In the genomic region with DNA sequence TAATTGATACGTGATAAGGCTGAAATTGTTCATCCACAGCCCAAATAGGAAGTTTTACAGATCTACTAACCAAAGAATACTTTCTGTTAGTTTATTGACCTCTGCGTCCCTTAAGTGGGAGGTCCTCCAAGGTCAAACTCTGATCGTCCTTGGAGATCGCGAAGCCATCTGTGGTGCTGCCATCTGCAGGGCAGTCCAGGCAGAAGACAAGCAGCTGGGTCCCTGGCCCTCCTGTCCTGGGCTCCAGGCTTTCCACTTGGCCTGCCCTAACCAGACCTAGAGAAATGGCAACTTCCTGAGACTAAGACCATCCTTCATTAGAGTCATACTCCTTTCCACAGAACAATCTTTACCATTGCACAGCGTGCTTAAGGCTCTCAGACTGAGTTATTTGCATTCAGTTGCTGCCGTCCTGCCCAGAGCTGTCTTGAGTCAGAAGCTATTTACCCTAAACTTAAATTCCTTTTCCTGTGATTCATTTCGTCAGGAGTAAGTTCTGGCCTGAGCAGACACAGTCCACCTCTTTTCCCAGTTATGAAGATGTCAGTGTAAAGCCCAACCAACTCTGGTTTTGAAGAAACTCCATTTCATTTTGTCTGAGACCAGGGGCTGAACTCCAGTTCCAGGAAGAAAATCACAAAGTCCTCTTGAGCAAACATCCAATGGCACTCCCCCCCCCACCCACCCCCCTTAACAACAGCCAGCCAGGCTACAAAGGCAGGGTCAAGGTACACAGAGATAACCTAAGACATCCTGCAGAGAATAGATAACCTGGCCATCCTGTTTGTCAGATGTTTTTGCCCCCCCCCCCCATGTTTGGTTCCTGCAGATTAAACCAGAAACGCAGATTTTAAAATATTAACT, we compare ENCODE assay signal across 12 mouse cellular contexts. TPM values are rescaled to one million over a fixed set of nuclear protein-coding genes. Genes with fewer than 3 reads are reported as not detected.
DNase-seq lines count a peak whose midpoint lies in the region; ATAC-seq and TF ChIP-seq lines count a peak whose summit lies in the region.
"Had no signal": no experiment of that assay in that cellular context is flagged by ENCODE, and none has a peak within 500 bp of the region (broad histone marks: within the 10 kb centered on the region; RNA-seq: fewer than 3 reads in every experiment).

No protein-coding gene starts in this region.

- no peaks in the 10 kb centered on the region for H3K4me1 ChIP-seq in hindbrain, postnatal 0 days (ENCODE audit: insufficient read depth, low read length)
- no peaks in the 10 kb centered on the region for H3K4me1 ChIP-seq in hindbrain, embryonic 16.5 days (ENCODE audit: control insufficient read depth, insufficient read depth, low read depth, low read length)
- H3K4me1 ChIP-seq in ES-E14 (ENCODE audit: control insufficient read depth in 2 of 2, insufficient read depth in 2 of 2, low read length in 2 of 2, poor library complexity in 1 of 2) = no peaks in the 10 kb centered on the region
- no peaks in the 10 kb centered on the region for H3K4me1 ChIP-seq in cortical plate, adult 2 months (ENCODE audit: control insufficient read depth, insufficient read depth, low read length)
- no peaks in the 10 kb centered on the region; a peak in 1 of 4 replicates for H3K4me1 ChIP-seq in liver, embryonic 14.5 days (replicated peaks; ENCODE audit: control insufficient read depth in 2 of 2, insufficient read depth in 2 of 2, low read length in 1 of 2)
- H3K4me1 ChIP-seq: embryonic facial prominence, embryonic 10.5 days; neural tube, embryonic 13.5 days had no signal

- H3K9me3 ChIP-seq in hindbrain, postnatal 0 days (ENCODE audit: low read length) = no peaks in the 10 kb centered on the region
- H3K9me3 ChIP-seq in hindbrain, embryonic 16.5 days (ENCODE audit: control insufficient read depth, low read length) = peaks cover under 1% of the 10 kb centered on the region
- no peaks in the 10 kb centered on the region for H3K9me3 ChIP-seq in ES-E14 (ENCODE audit: control insufficient read depth, insufficient read depth, low read depth, low read length)
- H3K9me3 ChIP-seq in liver, embryonic 14.5 days (ENCODE audit: control insufficient read depth, low read length) = no peaks in the 10 kb centered on the region

- H3K27me3 ChIP-seq in hindbrain, postnatal 0 days (ENCODE audit: insufficient read depth, low read length) = no peaks in the 10 kb centered on the region
- H3K27me3 ChIP-seq in hindbrain, embryonic 16.5 days (replicated peaks; ENCODE audit: control insufficient read depth, insufficient read depth, low read length) = no peaks in the 10 kb centered on the region
- no peaks in the 10 kb centered on the region for H3K27me3 ChIP-seq in liver, embryonic 14.5 days (ENCODE audit: control insufficient read depth, insufficient read depth, low read length)
- H3K27me3 ChIP-seq: neural tube, embryonic 13.5 days had no signal

- no peak for TF ChIP-seq POLR2A in cortical plate, adult 2 months (IDR thresholded peaks at IDR 0.05; ENCODE audit: extremely low read depth, insufficient read depth, low read length)

- TF ChIP-seq CTCF in hindbrain, postnatal 0 days (IDR thresholded peaks at IDR 0.05; ENCODE audit: low read depth) = peak; percentile 38
- TF ChIP-seq CTCF in cortical plate, adult 2 months (IDR thresholded peaks at IDR 0.05; ENCODE audit: extremely low read depth, insufficient read depth, low read length) = 0 out of 2 replicates have a peak, but pooled peaks have one; percentile 5
- peak; percentile 48 for TF ChIP-seq CTCF in liver, embryonic 14.5 days (IDR thresholded peaks at IDR 0.05; ENCODE audit: low read depth)

- DNase-seq in hindbrain, postnatal 0 days (ENCODE audit: low spot score) = no peak
- peak; percentile 12 for DNase-seq in ES-E14 (ENCODE audit: low read depth, low spot score)
- peak in 1 of 3 experiments; percentile 12 for DNase-seq in liver, embryonic 14.5 days (ENCODE audit: low read depth in 3 of 3, low spot score in 3 of 3)
- DNase-seq in layer of hippocampus, adult 8-10 months (ENCODE audit: low spot score in 2 of 2) = no peak
- DNase-seq in thymus, postnatal 25 days = no peak
- DNase-seq: gastrocnemius, postnatal 10 days had no signal

- no peak overlapping the region for H3K4me2 ChIP-seq in hindbrain, postnatal 0 days (ENCODE audit: low read depth, low read length)
- no peak overlapping the region for H3K4me2 ChIP-seq in hindbrain, embryonic 16.5 days (ENCODE audit: low read length)
- no peak overlapping the region for H3K4me2 ChIP-seq in liver, embryonic 14.5 days (ENCODE audit: low read depth)
- H3K4me2 ChIP-seq: neural tube, embryonic 13.5 days had no signal

- WGBS in hindbrain, postnatal 0 days = 72% methylated on average over 9 of the region's 9 CpGs
- WGBS in hindbrain, embryonic 16.5 days = 78% methylated on average over 9 of the region's 9 CpGs
- whole genome bisulfite sequencing in liver, embryonic 14.5 days (ENCODE audit: insufficient replicate concordance) = 53% methylated on average over 9 of the region's 9 CpGs

- H3K9ac ChIP-seq in hindbrain, postnatal 0 days (replicated peaks; ENCODE audit: low read length) = no peak overlapping the region
- no peak overlapping the region for H3K9ac ChIP-seq in hindbrain, embryonic 16.5 days (ENCODE audit: low read depth, low read length)
- H3K9ac ChIP-seq in ES-E14 (ENCODE audit: insufficient read depth, low read depth, low read length, poor library complexity, severe bottlenecking) = no peak overlapping the region
- H3K9ac ChIP-seq in liver, embryonic 14.5 days (replicated peaks) = no peak overlapping the region
- H3K9ac ChIP-seq: neural tube, embryonic 13.5 days had no signal

- no peak overlapping the region for H3K4me3 ChIP-seq in hindbrain, postnatal 0 days (ENCODE audit: low read length)
- H3K4me3 ChIP-seq in hindbrain, embryonic 16.5 days (ENCODE audit: low read length) = no peak overlapping the region
- H3K4me3 ChIP-seq in ES-E14 (ENCODE audit: insufficient read depth in 1 of 2, low read depth in 1 of 2, low read length in 2 of 2, poor library complexity in 1 of 2, severe bottlenecking in 1 of 2) = no peak overlapping the region
- H3K4me3 ChIP-seq in cortical plate, adult 2 months (ENCODE audit: insufficient read depth, low read length) = no peak overlapping the region
- no peak overlapping the region for H3K4me3 ChIP-seq in liver, embryonic 14.5 days (ENCODE audit: insufficient read depth in 1 of 2, low read depth in 2 of 2, low read length in 2 of 2)
- H3K4me3 ChIP-seq: embryonic facial prominence, embryonic 10.5 days; neural tube, embryonic 13.5 days had no signal

- no peak overlapping the region for H3K27ac ChIP-seq in hindbrain, postnatal 0 days
- no peak overlapping the region for H3K27ac ChIP-seq in hindbrain, embryonic 16.5 days (ENCODE audit: low read depth, low read length)
- H3K27ac ChIP-seq in ES-E14 (ENCODE audit: insufficient read depth, low read depth, low read length, poor library complexity, severe bottlenecking) = no peak overlapping the region
- H3K27ac ChIP-seq in cortical plate, adult 2 months (ENCODE audit: insufficient read depth, low read length) = no peak overlapping the region
- no peak overlapping the region for H3K27ac ChIP-seq in liver, embryonic 14.5 days
- H3K27ac ChIP-seq: embryonic facial prominence, embryonic 10.5 days; macrophage; neural tube, embryonic 13.5 days had no signal

- ATAC-seq in hindbrain, postnatal 0 days = no peak
- ATAC-seq in hindbrain, embryonic 16.5 days = no peak
- ATAC-seq in liver, embryonic 14.5 days (ENCODE audit: insufficient read depth) = peak; percentile 39; the same call in 1 of the 2 replicates
- ATAC-seq: activated CD4-positive, CD25-positive, alpha-beta regulatory T cell, adult 4 months had no signal

- H3K36me3 ChIP-seq in hindbrain, postnatal 0 days (ENCODE audit: insufficient read depth, low read length) = no peaks in the 10 kb centered on the region
- H3K36me3 ChIP-seq in hindbrain, embryonic 16.5 days (ENCODE audit: control insufficient read depth, insufficient read depth, low read length) = no peaks in the 10 kb centered on the region
- H3K36me3 ChIP-seq in ES-E14 (ENCODE audit: control insufficient read depth, insufficient read depth, low read length, poor library complexity, severe bottlenecking) = no peaks in the 10 kb centered on the region
- no peaks in the 10 kb centered on the region for H3K36me3 ChIP-seq in liver, embryonic 14.5 days (replicated peaks; ENCODE audit: control insufficient read depth, insufficient read depth, low read depth)
- H3K36me3 ChIP-seq: embryonic facial prominence, embryonic 10.5 days had no signal

- in situ Hi-C loops in ES-E14 (cut with MboI; ENCODE audit: low sequenced_read_pairs in 2 of 2, unreplicated experiment in 2 of 2) = no loop called here

- TF ChIP-seq EP300 in liver, embryonic 14.5 days (IDR thresholded peaks at IDR 0.05; ENCODE audit: low read depth) = no peak

TF ChIP-seq in ES-E14, 5 proteins besides CTCF, POLR2A, EP300 and RAD21:
- TF ChIP-seq MAFK (IDR thresholded peaks at IDR 0.05; ENCODE audit: insufficient read depth, low read depth, low read length) (no peak), HCFC1 (IDR thresholded peaks at IDR 0.05; ENCODE audit: borderline replicate concordance, insufficient read depth, low read length) (no peak), CHD2 (IDR thresholded peaks at IDR 0.05; ENCODE audit: low read depth, low read length) (no peak), ZC3H11A (IDR thresholded peaks at IDR 0.05; ENCODE audit: borderline replicate concordance, low read depth, low read length) (peak; percentile 29; the same call in 1 of the 2 replicates), ZNF384 (IDR thresholded peaks at IDR 0.05; ENCODE audit: low read depth, low read length) (no peak)
TF ChIP-seq in ES-E14: peak in this region for 1.

RNA-seq across cellular contexts. Expression of gene Txlnb, which starts 35.0 kb away (rescaled TPM):
- 0.90 and 0.99 TPM in 2 replicates for total RNA-seq in hindbrain, postnatal 0 days (2014; rRNA removed)
- 0.85 and 1.0 TPM in 2 replicates for polyA plus RNA-seq in hindbrain, postnatal 0 days (2015; fragmentation: Nextera tagmentation; extraction: Ambion mirVana)
- polyA plus RNA-seq in hindbrain, embryonic 16.5 days (2015; fragmentation: Nextera tagmentation; extraction: Ambion mirVana) = 1.2 and 1.7 TPM in 2 replicates
- total RNA-seq in ES-E14 (2012; rRNA removed) = 1.8 and 2.0 TPM in 2 replicates
- polyA plus RNA-seq in cortical plate, adult 2 months (2012; rRNA removed) = 0.89 and 0.98 TPM in 2 replicates
- 0.02 TPM in 1 of 2 replicates, not detected in the other for polyA plus RNA-seq in liver, embryonic 14.5 days (2012; rRNA removed)
- 0.06 TPM in 1 of 2 replicates, not detected in the other for polyA plus RNA-seq in liver, embryonic 14.5 days (2014; fragmentation: Nextera tagmentation; extraction: Ambion mirVana)
- 1 to 10 TPM in 3 of 4 experiments, under 1 TPM in 1; 0.99 to 1.8 (median 1.2) TPM for total RNA-seq in layer of hippocampus, adult 8-10 months (2022)

RNA-seq across cellular contexts. Expression of gene Cited2, which starts 38.0 kb away (rescaled TPM):
- 102 and 112 TPM in 2 replicates for total RNA-seq in hindbrain, postnatal 0 days (2014; rRNA removed)
- 59.4 and 60.4 TPM in 2 replicates for polyA plus RNA-seq in hindbrain, postnatal 0 days (2015; fragmentation: Nextera tagmentation; extraction: Ambion mirVana)
- polyA plus RNA-seq in hindbrain, embryonic 16.5 days (2015; fragmentation: Nextera tagmentation; extraction: Ambion mirVana) = 59.1 and 72.6 TPM in 2 replicates
- 22.1 and 30.0 TPM in 2 replicates for total RNA-seq in ES-E14 (2012; rRNA removed)
- 36.0 and 41.9 TPM in 2 replicates for polyA plus RNA-seq in cortical plate, adult 2 months (2012; rRNA removed)
- polyA plus RNA-seq in liver, embryonic 14.5 days (2012; rRNA removed) = 17.8 and 18.2 TPM in 2 replicates
- 12.3 and 12.7 TPM in 2 replicates for polyA plus RNA-seq in liver, embryonic 14.5 days (2014; fragmentation: Nextera tagmentation; extraction: Ambion mirVana)
- 10 to 100 TPM; 27.9 to 31.6 (median 29.2) TPM for total RNA-seq in layer of hippocampus, adult 8-10 months (2022)
